Mouse (Mus musculus): ENCODE measurements around the gene Igfbp3. TPM values are rescaled to one million over a fixed set of nuclear protein-coding genes. Genes with fewer than 3 reads are reported as not detected.

The Igfbp3 gene
- not detected in 2 replicates for total RNA-seq (2023)

GRCm38 (mm10) chr11:7213501-7214341 lies at the start of gene Igfbp3:
Igfbp3 (minus strand) TSS chr11:7213923.

GRCm38 (mm10) chr11:7197491-7197941 lies 16.2 kb downstream of the Igfbp3 start, which contains the start of gene Igfbp1:
Igfbp1 (plus strand) TSS chr11:7197782.

DNA sequence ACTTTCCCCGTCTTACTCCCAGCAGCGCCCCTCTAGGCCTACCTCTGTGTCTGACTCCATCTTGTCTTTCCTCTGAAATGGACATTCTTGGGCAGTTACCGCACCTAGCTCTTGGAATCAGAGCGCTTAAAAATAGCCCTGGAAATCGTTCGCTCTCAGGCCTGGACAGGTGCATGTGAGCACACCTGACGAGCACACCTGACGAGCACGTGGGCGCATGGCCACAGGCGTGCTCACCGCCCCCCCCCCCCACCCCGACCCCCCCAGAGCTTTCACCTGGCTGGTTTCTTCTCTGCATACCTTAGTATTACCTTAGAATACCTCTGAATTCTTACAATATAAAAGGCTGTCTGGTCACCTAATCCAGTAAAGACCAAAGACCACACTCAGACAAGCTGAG lies 25.3 kb downstream of the Igfbp3 start, which contains the start of gene Gm11985:
Gene Gm11985 (minus strand): TSS at position 101 of the 400 bp plus-strand sequence.

Other genes starting within 250 kb of the Igfbp3 start
- gene Adcy1, start 150.4 kb downstream of the Igfbp3 start, total RNA-seq (2023), result not detected in 2 replicates
- not detected in 2 replicates for gene Gm11985, start 25.4 kb downstream of the Igfbp3 start, total RNA-seq (2023)
- gene Igfbp1, start 16.1 kb downstream of the Igfbp3 start, total RNA-seq (2023), result not detected in 2 replicates